Mouse (Mus musculus) kidney, adult 11 months (tissue): ENCODE measurements at regions not wholly inside any gene's neighbourhood (a gene's known extent, or its start where the extent isn't known, plus 50 kb on each side); places are given as distances from the start of the nearest gene placed in this dataset.

Experiments
- DNase-seq: peaks from one replicate; pipeline ENCODE4 v3.0.0; 2022

DNA sequence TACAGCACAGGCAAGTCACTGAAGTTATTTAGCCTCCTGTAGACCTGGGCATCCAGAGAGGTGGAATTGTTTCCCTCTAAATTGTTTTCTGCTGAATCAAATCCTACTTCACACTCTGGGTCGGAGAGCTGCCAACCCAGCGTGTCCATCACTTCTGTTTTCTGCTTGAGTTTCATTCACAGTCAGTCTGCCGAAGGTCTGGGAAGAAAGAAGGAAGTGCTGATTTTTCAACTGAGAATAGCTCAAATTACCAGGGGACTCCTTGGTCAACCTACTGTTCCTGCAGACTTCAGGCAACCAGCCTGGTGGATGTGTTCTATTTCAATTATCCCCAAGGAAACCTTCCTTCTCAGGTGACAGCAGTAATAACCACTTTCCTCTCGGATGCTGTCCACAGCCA lies 179.1 kb upstream of the Nckap5 start:
- DNase-seq = no peak

DNA sequence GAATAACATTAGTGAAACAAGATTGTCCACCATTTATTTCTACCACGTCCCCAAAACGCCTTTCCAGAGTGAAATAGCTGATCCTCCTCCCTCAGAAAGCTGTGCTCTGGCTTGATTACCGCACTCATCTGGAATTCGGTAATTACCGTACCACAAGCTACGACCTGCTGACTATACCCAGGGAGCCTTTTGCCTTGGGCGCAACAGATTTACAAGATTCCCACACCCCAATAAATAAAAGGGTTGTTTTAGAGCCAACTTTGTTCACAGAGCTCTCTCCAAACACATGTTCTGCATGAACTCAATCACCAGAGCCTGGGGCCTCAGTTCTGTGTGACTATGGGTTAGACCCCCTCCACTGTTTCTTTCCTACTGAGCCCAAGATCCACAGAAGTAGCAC lies 171.1 kb upstream of the Nckap5 start:
- no peak for DNase-seq

DNA sequence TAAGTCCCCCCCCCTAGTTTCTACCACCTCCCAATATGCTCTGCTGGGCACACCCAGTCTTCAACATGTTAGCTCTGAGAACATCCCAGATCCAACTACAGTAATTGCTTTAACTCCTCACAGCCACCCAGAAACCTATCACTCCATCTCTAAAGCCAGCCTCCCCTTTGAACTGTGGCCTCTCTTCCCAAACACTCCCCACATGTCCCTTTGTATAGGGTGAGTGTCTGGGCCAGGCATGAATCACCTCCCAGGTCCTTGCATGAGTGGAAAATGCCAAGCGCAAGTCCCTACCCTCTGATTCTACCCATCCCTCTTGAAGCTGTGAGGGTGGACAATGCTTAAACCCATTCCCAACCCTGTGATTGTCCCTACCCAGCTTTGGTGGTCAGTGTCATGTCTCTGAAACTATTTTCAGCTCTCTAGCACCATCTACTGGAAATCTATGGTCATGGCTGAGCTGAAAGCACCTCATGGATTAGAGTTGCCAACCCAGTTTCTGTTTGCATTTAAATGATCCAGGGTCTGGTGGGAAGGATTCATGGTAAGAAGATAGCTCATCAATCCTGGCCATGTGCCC lies 162.6 kb upstream of the Nckap5 start:
- DNase-seq = no peak

DNA sequence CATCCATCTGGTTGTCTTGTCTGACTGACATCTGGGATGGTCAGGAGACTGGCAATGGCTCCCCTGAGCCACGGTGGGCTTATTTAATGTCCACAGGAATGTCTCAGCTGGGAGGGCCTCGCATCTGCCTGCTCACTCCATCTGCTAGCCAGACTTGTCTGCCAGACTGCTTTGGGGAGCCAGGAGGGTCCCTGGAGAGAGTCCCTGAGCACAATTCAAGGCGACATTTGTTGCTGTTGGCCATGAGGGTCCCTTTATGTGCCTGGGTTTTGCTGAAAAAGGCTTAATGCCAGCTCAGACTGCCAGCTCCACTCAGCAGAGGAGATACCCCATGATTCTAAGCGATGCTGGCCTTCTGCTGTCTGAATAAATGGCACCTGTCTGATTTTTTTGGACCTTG lies 161.8 kb upstream of the Nckap5 start:
- DNase-seq = no peak

DNA sequence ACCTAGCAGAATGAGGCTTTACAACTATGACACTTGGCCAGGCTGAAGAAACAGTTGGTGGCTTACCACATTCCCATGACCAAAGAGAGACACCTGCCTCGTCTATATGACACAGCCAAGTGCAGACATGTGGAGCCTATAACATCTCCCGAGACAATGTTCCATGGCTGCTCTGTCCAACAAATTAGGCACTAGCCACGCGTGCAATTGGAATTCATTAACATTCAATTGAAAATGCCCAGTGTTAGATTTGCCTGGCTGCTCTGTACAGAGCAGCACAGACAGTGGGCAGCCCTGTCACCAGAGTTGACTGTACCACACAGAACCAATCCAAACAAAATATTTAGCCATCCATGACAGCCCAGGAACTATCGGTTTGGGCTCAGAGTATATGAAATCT lies 152.2 kb upstream of the Nckap5 start:
- no peak for DNase-seq

DNA sequence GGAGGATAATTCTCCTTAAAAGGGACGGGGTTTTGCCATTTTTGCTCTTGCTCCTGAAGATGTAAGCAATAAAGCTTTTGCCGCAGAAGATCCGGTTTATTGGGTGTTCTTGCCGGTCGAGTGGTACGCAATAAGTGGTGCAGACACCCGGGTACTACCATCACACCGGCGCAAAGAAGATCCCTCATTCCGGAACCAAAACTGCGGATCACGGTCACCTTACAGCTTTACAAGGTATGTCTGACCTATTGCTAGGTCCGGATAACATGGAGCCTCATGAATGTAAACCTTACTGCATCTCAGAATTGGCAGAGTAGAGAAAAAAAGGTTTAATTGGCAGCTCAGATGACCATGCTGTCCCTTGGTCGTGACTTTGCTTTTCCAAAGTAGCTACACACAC lies 149.7 kb upstream of the Nckap5 start:
- no peak for DNase-seq

DNA sequence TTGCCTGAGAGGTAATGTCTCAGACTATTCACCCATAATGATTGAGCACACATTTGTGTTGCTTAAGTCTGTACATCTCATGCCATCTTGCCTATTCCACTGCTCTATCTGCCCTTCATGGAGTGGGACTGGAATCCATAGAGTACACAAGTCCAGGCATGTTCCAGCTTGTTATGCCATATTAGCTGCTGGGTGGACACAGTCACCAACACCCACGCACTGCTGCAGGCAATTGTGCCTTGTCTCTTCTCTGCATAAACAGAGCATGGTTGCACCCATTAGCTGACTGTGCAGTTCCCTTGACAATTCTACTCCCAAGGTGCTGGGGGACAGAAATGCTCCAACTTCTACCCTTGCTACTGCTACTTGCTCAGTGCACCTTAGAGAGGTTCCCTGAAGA lies 143.3 kb upstream of the Nckap5 start:
- no peak for DNase-seq

DNA sequence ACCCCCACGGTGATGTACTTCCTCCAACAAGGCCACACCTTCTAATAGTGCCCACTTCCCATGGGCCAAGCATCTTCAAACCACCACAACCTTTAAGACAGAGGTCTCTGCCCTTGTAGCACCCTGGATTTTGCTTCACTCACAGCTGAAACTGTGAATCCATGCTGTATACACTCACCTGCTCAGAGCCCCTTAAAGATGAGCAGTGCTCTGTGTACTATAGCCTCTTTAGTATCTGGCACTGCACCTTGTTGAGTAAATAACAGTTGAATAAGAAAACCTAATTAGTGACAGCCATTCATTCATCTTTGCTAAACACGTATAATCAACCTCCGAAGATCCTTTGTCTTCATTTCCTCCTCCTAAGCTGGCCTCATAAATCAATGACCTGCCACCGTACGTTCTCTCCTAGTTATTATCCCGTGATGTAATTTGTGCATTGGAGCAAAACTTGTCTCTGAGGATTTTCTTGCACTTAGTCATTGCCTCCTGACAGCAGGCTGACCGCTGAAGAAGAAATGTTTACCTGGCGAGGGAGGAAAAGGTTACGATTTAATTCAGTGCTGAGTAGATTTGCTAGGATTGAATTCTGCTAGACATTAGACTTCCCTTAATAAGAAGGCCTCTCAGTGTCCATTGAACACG lies 141.3 kb upstream of the Nckap5 start:
- no peak for DNase-seq

DNA sequence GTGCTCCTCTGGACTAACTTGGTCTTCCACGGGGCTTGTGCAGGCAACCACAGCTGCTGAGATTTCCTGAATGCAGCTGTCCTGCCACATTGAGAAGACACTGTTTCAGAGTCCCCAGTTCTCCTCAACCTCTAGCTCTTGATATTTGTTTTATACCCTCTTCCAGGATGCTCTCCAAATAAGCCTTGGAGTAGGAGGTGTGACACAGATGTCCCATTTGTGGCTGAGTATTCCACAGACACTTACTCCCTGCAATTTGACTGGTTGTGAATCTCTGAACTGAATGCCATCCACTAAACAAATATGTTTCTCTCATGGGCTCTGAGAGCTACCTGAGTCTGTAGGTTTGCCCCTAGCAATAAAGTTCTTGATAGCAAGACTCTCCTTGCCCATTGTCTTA lies 140.5 kb upstream of the Nckap5 start:
- no peak for DNase-seq

DNA sequence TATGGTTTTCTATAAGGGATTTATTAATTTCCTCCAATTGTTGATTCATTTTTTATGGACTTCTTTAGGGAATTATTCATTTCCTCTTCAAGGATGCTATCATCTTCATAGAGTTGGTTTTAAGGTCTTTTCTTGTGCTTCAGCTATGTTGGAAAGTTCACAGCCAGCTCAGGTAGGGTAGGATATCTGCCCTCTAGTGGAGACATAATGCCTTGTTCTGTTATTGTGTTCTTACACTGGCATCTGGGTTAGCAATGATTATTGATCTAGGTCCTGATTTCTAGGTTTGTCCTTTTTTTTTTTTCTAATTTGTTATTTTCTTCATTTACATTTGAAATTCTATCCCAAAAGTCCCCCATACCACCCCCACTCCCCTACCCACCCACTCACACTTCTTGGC lies 135.8 kb upstream of the Nckap5 start:
- DNase-seq = no peak

DNA sequence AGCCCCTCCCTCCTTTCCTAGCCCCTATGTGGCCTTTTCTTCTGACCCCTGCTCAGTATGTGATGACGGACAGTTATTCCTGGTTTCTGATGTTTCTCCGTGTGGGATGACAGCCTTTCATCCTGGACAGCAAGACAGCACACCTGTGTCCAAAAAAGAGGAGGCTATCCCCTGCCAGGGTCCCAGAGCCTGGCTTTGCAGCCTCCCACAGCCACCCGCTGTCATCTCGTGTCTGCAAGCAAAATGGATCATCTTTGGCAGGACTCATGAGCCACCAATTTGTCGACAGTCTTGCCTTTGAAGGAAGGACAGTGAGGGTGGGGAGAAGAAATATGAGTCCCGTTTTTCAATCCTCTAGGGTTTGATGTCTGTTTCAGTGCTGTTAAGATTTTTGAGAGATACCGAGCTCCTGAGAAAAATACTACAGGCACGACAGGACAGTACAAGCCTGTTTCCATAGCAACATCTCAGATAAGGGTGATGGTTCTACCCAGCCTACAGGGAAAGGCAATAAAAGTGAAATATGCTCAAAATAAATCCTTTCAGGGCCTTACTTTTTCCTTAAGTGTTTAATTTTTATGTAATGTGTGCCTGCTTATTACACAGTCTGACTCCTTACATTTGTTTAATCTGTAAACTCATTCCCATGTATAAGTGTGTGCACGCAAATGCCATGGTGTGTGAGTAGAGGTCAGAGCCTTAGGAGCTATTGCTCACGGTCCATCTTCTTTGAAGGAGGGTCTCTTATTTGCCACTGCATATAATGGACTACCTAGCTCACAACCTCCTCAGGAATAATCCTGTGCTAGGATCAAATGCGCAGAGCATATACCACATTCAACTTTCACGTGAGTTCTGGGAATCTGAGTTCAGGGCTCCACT lies 125.5 kb upstream of the Nckap5 start:
- no peak for DNase-seq

DNA sequence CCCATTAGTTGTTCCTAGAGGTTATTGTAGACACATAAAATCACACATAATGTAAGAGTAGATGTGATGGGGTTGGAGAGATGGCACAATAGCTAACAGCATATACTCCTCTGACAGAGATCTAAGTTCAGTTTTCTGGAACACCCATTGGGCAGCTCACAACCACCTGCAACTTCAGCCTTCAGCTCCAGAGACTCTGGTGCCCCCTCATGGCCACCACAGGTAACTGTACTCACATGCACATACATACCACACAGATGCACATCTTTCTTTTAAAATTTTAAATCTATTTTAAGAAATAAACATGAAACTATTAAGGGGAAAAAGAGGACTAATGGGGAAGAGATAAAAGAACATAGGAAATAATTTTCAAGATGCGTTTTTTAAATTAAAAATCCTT lies 117.3 kb upstream of the Nckap5 start:
- DNase-seq = no peak

DNA sequence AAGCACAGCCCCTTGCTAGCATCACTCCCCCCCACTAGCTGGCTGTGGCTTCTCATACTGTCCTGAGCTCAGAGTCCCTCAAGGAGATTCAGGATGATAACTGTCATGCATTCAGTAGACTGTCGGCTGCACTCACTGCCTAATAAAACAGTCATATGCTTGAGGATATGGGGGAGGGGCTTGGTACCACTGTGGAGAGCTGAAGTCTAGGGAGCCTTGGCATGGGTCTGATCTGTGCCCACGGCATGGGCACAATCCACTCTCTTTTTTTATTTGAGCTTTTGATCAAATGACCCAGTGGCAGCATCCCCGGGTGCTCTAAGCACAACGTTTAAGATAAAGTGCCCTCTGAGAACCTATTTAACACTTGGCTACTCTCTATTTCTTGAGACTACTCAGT lies 102.1 kb upstream of the Nckap5 start:
- no peak for DNase-seq

DNA sequence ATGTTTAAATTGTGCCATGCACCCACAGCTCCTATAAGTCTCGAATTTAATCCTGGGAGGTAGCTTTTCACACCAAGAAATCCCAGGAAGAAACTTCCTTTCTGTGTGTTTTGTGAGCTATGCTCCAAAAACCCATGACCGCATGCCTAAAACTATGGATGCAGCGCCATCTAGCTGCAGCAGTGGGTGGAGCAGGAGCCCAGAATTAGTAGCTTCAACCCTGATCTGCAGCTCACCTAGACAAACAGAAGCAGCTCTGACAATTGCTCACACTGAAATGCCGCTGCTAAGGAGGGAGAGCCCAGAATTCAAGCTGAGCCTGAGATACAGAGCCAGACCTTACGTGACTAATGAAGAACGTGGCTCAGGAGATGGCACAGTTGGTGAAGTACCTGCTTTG lies 101.2 kb upstream of the Nckap5 start:
- peak; percentile 52 for DNase-seq

DNA sequence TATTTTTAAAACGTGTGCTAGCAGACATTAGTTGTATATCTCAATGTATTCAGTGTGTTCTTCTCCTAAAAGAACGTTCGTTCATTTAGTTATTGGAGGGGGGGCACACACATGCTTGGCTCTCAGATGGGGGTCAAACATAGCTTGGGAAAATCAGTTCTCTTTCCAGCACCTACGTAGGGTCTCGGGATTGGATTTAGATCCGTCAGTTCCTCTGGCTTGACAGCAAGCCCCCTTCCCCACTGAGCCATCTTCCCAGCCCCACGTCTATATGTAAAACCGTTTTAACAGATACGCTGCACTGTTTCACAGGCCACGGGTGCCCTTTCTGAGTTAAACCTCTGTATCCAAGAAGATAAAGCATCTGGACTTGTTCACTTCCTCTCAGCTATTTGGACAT lies 100.5 kb upstream of the Nckap5 start:
- DNase-seq = no peak

DNA sequence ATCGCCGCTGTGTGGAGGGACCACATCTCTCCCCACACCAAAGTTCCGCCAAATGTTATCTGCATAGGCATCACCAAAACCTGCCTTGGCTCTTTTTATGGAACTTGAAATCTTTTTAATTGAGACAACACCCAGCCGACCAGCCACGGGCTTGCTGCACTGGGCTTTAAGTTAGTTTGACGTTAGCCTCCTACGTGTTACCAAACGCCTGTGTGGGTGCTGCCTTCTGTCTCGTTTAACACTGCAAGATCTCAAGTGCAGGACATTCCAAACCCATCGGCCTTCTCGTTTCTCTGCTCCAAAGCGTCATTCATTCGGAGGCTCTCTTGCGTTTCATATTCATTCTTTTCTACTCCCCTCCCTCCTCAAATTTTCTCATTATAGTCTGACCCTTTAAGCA lies 100.0 kb upstream of the Nckap5 start:
- DNase-seq = no peak

DNA sequence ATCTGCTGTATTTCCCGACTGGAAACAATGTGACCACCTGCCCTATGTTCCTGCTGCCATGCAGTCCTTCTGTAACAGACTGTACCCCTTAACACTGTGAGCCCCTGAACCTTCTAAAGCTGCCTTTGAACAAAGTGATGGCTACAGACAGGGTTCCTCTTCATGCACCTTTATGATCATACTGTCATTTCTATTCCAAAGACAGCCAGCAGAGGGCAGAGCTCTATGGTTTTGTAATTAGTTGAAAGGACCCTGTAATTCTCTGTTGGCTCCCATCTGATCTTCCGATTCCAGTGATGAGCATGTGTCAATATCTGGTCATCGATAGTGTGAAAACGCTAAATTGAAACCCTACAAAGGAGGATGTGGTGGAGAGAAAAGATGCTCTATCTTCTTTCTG lies 99.1 kb upstream of the Nckap5 start:
- no peak for DNase-seq

DNA sequence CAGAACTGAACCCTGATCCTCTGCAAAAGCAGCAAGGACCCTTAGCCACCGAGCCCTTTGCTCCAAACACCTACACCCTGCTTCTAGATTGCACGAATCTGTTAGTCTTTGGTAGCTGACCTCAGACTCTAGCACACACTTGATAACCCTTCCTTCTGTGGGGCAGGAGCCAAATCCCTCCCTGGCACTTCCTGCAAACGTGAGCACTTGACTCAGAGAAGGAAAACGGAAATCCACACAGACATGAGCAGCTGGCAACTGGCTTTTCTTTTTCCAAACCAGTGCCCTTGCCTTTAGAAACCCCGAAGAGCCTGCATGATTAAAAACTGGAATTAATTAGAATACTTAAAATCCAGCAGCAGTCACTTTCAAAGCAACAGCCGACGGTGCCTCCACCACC lies 97.6 kb upstream of the Nckap5 start:
- DNase-seq = peak; percentile 12

DNA sequence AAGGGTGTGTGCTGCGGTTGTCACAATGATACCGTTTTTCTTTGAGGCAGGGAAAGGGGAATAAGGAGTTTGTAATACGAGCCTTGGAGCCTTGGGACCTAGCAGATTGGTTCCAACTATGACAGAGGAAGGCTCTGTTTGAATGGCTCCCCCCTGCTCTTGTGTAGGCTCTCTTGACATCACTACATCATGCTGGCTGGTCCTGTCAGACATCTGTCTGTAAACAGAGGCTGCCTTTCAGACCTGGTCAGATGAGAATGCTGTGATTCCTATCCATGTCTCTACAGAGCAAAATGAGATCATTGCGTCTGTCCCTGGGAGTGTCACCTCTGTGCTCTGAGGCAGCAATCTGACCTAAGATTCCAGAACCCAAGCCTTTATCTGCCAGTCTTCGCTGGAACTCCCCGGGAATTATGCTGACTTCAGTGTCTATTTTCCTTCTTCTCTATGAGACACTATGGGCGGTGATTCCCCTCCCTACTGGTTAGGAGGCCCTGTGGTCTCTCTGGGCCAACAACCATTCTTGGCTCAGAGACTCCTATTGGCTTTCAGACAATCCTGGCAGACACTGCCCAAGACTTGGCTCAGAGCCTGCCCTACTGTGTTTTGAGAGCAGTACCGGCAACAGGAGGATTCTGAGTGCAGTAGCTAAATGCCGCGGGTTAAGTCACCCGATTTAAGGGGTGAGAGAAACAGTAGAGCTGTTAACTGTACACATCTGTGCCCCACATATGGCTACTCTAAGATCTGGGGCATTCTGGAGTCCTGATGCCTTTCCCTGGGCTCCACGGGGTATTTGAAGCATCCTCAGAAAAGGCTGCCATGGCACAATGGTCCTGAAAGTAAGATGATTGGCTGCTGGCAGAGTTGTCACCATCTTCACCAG lies 94.8 kb upstream of the Nckap5 start:
- peak; percentile 35 for DNase-seq

DNA sequence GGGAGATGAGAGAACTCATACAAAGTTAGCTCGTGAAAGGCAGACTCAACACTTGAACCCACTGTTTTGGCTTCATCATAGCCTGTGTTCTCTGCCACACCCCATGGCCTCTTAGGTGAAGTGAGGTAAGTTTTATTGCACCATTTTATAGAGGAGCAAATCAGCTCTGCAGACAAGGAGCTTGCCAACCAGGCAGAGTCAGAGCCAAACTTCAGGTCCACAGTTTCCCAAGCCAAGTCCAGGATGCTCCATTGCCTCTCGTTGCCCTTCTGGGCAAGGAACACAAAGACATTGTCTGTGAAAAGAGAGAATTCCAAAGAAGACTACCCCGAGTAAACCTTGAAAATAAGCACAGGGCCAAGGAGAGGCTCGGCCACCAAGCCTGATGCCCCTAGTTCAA lies 93.4 kb upstream of the Nckap5 start:
- no peak for DNase-seq

DNA sequence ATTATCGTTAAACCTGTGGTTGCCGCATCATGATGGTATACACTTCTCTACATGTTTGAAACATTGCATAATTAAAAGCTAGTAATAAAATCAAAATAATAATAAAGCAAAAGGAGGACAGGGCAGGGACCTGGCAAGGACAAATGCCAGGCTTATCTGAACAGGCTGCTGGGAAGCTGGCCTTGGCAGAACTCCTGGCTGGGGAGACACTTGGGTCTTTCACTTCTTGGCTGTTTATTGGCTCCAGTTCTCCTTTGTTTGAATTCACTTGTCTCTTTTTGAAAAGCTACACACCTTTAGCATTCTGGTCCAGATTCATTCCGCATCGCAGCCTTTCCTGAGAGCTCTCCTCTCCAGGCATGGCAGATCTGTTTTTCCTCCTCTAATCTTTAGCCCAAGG lies 91.6 kb upstream of the Nckap5 start:
- no peak for DNase-seq

DNA sequence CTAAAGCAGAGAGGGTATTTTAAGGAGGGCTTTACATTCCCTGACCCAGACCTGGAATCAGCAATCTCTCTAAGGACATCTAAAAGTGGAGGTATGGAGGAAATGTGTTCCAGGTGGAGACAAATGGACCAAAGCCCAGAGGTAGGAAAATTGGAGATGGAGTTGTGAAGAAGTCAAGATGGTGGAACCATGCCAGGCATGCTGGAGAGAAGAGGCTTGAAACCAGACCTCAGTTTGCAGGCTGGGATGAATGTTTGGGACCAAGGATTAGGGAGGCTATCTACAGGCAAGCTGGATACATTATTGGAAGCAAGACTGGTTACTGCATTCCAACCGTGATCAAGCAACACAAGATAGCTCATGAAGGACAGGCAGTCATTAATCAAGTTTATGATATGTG lies 88.3 kb upstream of the Nckap5 start:
- DNase-seq = no peak

DNA sequence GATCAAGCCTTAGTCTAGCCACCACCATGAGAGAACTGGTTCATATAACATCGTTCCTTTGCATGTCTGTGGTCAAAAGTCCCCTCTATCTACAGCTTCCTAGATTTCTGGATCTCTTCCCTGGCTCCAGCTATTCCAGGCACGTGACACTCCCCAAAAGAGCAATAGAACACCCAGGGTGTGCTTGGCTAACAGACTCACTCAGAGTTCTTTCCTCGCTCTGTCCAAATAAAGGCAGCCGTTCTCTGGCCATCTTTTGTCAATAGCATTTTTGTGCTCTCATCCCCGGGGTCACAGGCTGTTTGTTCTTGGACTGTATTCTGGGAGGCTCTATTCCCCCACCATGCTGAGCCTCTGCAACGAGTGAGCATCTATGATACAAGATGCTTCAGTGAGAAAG lies 87.3 kb upstream of the Nckap5 start:
- no peak for DNase-seq
